Mouse (Mus musculus) gastrocnemius, postnatal 10 days (tissue): ENCODE data around the gene Narfl. TPM values are rescaled to one million over a fixed set of nuclear protein-coding genes. Genes with fewer than 3 reads are reported as not detected.

Source experiments
- DNase-seq: peaks from one replicate; pipeline ENCODE4 v3.0.0; 2021; ENCODE audit warnings: mixed read lengths
- total RNA-seq, 2 experiments: library from RNA; stranded (reverse); gene quantifications; 2 replicates each; pipeline ENCODE4 v1.2.3; 2021

The Narfl gene
- total RNA-seq, 2 experiments from 2014 or later: 24.3 to 28.4 TPM

DNA sequence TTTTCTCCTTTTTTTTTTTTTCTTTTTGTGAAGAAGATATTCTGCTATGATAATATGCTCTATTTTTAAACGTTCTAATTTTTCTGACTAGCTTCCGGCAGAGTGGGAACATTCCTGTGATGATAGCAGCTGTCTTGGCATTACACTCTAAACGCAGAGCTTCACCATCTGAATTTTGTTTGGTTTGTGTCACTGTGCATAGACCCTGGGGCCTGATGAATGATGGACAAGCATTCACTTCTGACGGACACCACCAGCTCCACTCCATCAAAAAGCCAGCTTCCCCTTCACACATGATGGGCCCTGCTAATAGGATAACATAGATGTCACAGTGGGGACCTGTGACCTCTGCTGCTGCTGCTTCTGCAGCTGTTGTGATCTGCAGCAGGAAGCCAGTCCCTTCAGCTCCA is 12.0 kb upstream of the Narfl start:
- no peak for DNase-seq

DNA sequence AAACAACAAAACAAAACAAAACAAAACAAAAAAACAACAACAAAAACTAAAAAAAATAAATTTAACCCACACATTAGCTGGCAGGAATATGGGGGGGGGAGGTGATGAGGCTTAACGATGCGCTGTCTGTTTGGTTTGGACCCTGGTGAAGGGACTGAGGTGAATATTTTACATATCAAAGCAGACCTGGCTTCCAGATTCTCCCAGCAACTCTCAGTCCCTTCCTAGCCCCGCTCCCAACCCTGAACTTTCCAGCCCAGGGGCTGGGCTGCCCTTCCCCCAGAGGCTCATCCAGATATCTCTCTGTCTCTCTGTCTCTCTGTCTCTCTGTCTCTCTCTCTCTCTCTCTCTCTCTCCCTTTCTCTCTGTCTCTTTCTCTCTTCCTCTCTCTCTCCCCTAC is 11.0 kb upstream of the Narfl start:
- no peak for DNase-seq

DNA sequence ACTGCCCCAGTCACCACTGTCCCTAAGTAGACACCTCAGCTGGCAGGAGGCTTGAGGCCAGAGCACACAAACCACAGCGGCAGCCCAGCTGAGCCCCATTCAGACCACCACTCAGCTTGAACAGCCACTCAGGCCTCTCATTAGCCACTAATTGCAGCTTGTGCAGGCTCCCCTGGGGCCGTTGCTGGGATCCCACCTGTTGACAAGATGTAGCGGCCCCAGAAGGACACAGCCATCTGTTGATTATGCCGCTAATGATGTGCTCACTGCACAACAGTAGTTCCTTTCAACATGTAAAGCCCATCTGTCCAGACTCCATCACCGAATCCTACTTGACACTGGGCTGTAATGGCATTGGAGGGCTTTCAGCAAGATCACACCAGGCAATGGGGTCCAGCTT is 7.7 kb upstream of the Narfl start:
- DNase-seq: no peak

DNA sequence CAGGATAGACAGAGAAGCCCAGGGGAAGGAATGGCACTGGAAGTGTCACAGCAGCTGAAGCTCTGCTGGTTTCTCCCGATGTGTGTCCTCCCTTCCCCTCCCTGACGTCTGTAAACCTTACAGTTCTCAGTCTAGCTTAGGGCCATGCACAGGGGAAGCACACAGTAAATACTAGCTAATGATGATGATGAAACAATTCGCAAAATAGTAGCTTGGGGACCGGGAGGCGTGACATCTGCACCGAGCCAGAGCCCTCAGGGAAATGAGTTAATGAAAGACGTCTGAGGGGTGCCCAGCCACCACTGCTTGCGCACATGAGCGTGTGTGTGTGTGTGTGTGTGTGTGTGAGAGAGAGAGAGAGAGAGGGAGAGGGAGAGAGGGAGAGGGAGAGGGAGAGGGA is 4.2 kb upstream of the Narfl start:
- no peak for DNase-seq

DNA sequence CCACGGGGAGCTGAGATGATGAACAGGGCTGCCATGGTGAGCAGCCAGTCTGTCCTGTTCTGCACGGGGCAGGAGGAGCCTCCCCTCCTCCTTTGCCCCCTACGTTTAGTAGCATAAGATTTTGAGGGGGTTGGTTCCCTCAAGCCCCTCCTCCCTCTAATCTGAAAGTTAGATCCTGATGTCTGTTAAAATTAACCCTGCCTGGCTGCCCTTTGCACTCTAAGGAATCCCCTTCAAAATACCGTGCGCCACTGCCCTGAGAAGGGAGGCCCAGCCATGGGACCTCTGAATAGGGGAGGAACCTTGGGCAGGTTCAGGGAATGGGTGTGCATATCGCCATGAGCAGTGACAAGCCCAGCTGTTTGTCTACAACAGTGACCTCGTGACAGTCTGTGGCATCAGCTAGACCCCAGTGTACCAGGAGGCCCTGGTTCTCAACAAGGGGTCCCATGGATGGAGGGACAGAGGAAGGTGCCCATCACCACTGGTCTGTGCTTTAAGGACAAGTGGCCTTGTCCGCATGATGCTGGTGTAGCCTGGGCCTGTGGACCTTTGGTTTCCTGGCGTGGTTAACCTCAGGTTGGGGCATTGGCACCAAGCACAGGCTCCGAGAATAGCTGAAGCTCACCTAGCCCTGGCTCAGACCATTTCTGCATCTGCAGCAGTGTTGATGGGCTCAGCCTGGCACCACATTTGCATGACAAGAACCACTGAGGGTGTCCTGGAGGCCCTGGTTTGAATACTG is 1.9 kb downstream of the Narfl start:
- no peak for DNase-seq

DNA sequence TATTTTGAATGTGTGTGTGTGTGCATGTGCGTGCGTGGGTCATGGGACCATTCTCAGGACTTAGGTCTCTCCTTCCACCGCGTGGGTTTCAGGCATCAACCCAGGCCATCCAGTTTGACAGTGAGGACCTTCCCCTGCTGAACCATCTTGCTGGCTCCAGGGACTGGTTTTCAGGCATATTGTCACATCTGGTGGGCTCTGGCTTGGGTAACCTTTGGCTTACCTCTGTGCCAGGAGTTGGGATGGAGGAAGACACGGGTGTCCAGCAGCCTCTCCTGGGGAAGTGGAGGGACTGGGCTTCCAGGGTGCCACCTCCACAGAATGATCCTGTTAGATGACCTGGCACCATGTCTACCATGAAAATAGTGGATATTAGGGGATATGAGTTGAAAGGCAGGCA is 4.4 kb downstream of the Narfl start:
- no peak for DNase-seq

DNA sequence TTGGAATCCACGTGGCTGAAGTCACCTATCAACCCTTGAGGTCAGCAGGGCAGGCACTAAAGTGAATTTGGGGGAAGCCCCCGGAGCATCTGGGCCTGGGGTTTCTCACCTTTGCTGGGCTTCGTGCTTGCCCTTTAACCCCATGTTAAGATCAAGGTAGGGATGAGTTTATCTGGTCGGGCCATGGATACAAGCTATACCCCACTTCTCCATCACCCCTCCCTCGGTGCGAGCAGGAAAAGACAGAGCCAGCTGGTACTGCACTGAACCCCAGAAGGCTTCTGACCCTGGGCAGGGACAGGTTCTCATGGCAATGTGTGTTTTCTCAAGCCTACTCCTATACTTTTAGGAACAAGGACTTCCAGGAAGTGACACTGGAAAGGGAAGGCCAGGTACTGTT is 7.8 kb downstream of the Narfl start:
- DNase-seq: no peak

DNA sequence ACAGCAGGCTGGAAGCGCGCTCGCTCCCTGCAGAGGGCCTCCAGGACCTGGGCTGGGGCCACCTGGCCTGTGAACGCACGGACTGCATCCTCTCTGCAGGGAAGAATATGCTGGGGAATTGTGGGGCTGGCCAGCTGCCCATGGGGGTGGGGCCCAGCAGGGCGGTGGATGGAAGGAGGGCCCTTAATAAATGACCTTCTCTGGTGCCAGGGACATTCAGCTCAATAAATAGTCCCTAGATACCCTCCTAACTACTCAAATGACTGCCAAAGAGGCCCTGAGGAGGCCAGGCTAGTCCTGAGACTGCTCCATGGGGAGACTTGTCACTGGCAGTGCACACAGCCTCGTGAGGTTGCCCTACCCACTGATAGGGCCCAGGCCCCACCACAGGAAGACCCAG is 9.5 kb downstream of the Narfl start:
- DNase-seq: no peak

DNA sequence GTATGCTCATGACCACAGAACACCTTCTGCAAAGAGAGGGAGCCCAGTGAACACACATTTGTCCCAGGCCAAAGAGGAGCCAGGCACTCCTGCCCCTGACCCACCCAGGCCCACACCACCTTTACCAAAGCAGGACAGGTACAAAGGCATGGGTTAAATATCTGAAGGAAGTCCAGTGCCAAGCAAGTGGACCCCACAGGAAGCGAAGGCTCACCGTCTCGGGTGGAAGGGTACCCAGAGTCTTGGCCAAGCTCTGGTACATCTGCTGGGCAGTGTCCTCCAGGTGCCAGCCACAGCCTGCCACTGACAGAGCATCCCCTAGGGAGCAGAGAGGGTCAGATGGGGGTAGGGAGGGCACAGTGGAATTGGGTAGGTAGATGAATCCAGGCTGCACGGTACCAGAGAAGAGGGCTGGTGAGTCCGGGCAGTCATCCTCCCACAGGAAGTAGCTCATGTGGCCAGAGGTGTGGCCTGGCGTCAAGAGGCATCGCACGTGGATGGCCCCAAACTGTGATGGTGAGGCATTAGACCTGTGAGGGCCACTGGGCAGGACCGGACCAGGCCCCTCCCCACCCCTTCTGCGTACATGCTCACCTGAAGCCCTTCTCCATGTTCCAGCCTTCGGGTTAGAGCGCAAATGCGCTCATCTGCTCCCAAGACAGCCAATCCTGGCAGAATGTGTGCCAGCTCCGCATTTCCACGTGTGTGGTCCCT is 10.4 kb downstream of the Narfl start:
- no peak for DNase-seq

DNA sequence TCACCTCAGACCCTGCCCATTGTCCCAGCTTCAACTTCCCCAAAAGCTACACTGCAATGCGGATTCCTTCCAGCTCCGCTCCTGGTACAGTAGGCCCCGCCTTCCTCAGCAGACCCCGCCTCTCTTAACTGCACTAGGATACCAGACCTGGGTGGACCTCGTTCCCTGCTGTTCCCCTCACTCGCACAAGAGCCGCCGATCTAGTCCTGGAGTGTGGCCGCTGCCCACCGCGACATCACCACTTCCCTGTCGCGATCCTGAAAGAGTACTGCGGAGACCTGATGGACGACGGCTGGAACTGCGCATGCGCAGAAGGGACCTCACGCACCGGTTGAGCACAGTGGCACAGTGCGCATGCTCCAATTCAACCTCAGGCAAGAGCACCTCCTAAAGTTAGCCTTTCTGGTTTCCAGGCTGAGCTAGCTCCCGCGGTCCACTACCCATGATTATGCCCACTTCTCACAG is 11.7 kb downstream of the Narfl start, which contains the start of gene Haghl:
Haghl (minus strand) TSS at position 393 of the 465 bp plus-strand sequence.
- DNase-seq: peak; percentile 97

DNA sequence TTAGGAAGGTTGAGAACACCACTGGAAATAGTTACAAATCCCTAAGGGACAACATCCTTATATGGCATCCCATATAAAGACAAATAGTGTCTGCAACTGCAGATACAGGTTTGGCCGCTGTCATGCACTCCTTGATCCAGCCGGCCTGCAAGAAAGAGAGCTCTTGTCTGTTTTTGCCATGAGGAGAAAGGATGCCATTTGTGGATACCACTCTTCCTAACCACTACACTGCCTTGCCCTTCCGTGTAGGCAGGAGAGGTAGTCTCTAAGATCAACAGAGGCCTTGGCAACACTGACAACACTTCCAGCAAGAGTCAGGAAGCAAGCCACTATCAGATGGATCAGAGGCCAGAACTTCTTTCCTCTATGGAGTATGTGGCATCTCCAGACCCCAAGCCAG is 12.7 kb downstream of the Narfl start, which contains the start of gene Ccdc78:
Ccdc78 (plus strand) TSS at position 301 of the 400 bp plus-strand sequence.
- no peak for DNase-seq

DNA sequence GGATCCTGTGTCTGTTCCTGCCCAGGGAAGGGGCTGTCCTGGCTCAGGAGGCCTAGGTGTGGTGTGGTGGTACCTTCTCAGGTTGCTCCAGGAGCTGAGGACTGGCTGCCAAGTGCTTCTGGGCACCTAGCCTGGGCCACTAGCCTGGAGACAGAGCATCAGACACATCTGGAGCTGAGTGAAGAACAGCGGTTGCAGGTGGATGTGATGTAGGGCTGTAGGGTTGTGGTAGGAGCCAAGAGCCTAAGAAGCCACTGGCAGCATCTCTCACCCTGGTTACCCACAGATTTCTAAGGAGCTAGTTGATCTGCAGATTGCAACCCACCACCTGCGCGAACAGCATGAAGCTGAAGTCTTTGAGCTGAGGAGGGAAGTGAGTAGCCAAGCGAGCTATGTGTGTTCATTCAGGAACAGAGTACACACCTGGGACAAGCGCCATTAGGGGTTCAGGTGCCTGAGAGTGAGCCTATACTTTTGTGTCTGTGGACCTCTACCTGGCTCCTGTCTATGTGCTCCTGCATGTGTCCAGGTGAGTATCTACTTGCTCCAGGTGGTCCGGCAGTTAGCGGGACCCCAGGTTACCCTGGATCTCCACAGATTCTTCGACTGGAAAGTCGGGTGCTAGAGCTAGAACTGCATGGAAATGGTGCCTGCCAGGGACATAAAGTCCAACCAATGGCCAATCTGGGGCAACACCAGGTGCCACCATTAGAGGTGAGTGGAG is 13.4 kb downstream of the Narfl start:
- DNase-seq: no peak

DNA sequence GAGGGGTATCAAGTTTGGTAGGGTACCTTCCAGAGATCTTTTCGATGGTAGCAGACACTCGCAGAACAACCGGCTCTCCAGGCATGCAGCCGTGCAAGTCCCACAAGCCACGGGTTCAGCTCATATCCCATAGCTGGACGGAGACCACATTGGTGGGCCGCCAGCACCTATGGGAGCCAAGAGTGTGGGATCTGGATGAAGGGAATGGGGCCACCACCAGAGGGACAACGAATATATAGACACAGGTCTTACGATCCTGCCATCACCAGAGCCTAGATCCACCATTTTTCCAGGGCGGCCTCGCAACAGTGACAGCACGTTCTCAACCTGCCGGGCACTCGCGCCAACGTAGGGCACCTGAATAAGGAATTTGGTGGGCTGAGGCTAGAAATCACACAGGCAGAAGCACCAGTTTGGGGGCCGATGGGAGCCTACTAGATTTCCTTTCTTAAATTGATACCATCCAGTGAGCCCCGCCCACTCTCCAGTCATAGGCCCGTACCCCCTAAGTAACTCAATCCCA is 17.8 kb downstream of the Narfl start:
- DNase-seq: no peak

DNA sequence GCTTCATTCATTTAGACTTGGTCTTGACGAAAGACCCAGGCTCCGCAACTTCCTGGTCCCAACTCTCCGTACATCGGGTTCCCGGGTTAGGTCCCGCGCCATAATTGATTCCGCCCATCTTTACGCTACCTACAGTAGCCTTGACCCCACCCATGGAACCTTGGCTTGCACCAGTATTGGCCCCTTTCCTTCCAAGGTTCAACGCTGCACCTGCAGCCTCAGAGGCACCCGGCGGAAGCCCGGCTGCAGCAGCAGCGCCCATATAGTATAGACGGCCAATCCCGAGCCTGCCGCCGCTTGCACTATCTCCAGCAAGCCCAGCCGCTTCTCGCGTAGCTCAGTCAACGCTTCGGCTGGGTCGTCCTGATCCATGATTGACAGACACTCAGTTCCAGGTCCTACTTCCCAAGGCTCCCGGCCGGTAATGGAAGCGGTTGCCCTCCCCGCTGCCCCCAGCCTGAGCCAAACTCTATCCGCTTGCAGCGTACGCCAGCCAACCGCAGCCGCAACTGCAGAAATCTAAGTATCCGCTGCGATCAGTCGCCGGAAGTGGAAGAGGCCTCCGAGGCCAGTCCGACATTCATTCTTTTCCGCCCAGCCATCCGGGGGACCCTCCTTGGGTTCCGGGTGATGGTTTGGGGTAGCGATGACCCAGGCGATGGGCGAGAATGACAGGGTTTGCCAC is 18.4 kb downstream of the Narfl start:
- DNase-seq: peak; percentile 83

DNA sequence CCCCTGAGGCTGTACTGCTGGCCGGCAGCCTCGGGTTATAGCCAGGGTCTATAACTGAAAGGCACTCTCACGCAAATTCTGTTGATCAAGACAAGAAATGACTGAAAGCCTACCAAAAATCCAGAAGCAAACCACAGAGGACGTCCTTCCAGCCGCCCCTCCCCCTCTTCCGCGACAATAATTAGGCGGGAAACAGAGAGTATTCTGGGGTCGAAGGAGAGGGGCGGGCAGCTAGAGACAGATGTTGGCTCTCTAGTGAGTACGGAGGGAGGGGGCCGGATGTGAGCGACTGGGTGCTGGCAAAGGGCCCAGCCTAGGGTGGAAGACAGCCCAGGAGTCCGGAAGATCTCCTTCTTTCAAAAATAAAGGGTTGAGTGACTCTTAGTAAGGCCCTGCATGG is 19.0 kb downstream of the Narfl start, which contains the start of gene Fam173a:
Fam173a (minus strand) TSS at position 287 of the 400 bp plus-strand sequence.
- peak; percentile 81 for DNase-seq

DNA sequence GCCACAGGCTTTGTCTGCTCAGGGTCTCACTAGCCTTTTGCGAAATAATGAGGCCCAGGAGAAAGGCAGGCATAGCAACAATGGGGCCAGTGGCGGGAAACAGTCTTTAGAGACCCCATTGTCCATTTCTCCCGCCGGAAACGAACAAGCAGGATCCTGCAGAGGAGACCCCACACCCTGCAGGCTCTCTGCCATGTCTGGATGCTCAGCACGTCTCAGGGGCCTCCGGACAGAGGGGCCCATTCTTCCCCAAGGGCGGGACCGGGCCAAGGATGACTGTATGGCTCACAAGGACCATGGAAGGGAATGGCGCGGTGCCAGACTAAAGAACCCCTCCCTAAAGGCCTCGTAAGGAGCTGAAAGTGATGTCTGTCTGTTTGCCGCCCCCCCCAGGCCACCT is 20.6 kb downstream of the Narfl start:
- no peak for DNase-seq

DNA sequence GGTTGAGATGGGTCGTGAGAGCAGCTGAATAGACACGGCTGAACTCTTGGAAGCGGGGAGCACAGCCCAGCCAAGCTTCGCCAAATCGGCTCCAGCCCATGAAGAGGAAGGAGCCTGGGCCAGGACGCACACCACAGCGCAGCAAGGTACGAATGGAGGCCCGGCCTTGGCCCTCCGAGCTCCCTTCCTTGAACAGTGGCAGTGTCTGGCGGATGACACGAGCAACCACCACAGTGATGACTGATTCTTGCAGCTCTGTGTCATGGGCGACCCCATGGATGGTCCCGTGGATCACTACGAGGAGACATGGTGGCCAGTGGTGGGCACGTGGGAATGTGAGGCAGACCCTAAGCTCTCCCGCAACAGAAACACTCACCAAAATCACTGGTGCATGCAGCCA is 21.4 kb downstream of the Narfl start:
- DNase-seq: no peak

DNA sequence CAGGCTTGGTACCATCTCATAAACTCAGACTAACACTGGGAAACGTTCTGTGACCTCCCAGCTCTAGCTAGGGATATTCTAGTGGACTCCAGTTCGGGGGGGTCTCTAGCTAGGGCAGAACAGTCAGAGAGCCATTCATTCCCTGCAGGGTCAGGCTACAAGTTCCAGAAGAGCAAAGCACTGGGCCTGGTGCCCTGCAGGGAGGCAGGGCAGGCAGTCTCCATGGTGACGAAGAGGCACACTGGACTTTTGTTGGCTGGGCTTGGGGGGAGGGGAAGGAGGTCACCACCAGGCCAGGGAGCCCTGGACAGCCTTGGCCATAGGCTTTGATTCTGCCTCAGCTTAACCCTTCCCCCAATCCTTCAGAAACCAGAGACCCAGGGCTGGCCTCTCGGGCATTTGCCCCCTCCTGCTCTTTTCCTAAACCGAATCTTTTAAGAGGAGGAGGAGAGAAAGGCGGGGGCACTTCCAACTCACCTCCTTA is 22.1 kb downstream of the Narfl start, which contains the start of gene AC134908.4:
AC134908.4 (minus strand) TSS at position 51 of the 484 bp plus-strand sequence.
- no peak for DNase-seq

DNA sequence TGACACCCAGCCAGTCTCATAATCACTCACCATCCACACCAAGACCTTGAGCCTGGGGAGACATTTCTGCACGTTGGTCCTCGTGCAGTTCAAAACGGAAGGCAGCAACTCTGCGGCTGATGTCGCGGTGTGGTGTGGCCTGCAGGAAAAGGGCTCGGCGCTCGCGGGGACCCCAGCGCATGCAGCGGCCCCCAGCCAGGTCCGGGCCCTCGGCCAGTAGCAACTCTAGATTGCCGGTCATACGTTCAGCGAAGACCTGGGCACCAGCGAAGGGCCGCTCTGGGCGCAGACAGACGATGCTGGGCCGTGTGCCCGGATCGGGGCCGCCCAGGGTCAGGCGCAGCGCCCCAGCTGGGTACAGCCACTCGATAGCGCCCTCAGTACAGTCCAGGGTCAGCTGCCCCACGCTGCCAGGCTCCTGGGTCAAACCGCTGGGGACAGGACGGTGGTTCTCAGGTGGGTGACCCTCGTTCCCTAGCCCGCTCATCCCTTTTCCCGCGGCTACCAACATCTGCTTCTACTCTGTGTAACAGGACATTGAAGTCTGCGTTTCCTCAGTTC is 22.7 kb downstream of the Narfl start:
- peak; percentile 53 for DNase-seq

DNA sequence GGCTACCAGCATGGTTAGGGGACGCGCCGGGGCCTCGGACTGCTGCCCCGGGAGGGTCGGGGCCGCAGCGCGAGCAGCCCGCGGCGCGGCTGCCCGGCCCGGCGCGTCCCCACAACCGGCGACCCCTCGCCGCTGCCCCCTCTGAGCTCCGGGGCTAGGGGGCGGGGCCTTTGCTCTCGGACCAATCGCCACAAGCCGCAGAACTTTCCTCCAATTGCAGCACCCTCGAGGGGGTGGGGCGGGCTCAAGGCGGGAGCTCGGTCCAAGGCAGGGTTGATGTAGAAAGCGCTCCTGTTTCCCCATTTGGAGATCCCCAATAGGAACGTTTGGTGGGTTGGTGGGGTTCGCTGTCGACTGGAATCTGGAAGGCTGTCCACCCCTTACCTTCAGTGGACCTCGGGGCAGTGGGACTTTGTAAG is 23.4 kb downstream of the Narfl start, which contains the start of gene Metrn:
Metrn (minus strand) TSS at position 186 of the 419 bp plus-strand sequence.
- DNase-seq: peak; percentile 89

DNA sequence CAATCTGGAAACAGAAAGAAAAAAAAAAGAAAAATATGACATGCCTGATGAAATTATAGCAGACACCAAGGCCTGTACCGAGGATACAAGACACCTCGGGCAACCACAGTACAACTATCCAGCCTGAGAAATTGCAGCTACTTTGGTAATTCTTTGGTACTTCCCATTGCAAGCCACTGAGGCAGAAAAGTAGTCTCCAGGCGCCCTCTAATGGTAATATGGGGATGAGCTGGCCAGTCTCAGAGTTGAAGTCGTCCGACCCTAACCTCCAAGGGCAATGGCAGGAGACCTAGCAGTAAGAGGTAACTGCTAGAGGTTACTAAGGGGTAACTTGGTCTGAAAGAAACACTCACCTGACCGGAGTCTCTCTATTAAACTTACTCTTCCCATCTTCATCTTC is 27.5 kb downstream of the Narfl start:
- no peak for DNase-seq
